Mouse (Mus musculus): ENCODE measurements around the gene Sult2b1.

DNA sequence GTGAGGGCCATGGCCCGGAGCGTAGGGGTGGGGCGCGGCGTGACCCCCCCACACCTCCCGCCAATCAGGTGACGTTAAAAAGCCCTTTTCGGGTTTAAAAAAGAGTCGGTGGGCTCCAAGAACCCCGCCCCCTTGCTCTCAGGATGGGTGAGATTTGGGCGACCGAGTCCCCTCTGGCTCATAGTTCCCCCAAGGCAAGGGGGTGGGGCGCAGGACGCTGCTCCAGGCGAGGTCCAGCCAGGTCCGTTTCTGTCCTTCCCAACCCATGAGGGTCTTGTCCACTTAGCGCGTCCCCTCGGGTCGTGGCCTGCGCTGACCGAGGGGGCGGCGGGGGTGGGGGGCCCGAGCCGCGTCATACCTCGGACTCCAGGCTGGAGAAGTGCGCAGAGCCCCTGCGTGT is 48.0 kb upstream of the Sult2b1 start:
- TF ChIP-seq CTCF (IDR thresholded peaks at IDR 0.05) (no peak), EP300 (IDR thresholded peaks at IDR 0.05; ENCODE audit: insufficient read depth, low read depth, low read length) (no peak), POLR2A (IDR thresholded peaks at IDR 0.05; ENCODE audit: insufficient read depth, low read depth, low read length) (no peak)
